Mouse (Mus musculus): ENCODE results near the gene Fzr1.

DNA sequence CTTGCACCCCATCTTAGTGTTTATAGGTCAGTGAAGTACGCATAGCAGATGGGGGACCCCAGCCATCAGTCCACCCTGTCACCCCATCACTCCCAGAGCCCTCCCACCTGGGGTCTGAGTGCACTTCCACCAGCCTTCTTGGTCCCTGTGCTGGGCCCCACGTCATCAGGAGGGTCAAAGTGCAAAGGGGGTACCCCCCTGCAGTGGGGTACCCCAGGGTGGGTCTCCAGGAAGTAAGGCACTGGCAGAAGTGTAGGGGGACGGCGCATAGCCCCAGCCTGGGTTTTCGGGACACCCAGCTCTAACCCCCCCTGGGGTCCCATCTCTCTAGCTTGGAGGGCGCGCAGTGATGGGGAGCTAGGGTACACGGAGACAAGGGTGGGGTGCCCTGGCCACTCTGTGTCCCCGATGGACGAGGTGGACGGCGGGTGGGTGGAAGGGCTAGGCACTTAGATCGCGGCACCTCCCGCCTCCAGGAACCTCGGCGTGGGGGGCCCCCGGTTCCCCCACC, 21.5 kb upstream of the Fzr1 start:
- no peak for TF ChIP-seq CTCF (IDR thresholded peaks at IDR 0.05; ENCODE audit: control insufficient read depth, insufficient read depth, insufficient read length)
- no peak for TF ChIP-seq MAX (IDR thresholded peaks at IDR 0.05)
- no peak for TF ChIP-seq USF1 (IDR thresholded peaks at IDR 0.05; ENCODE audit: low read depth)
- no peak for TF ChIP-seq MYOD1 (IDR thresholded peaks at IDR 0.05; ENCODE audit: control insufficient read depth, insufficient read length, low read depth)
- TF ChIP-seq CEBPB (IDR thresholded peaks at IDR 0.05; ENCODE audit: low read depth): no peak
- no peak for TF ChIP-seq MYOG (IDR thresholded peaks at IDR 0.05; ENCODE audit: control insufficient read depth, extremely low read depth, insufficient read length)

Measured in C2C12 (cell line).